In genomic region chr16:23326664-23327063, GRCm38 (mm10) we compare ENCODE assay signal across 18 mouse cellular contexts.
DNase-seq lines count a peak whose midpoint lies in the region; ATAC-seq lines count a peak whose summit lies in the region.
"Had no signal": no experiment of that assay in that cellular context is flagged by ENCODE, and none has a peak within 500 bp of the region (broad histone marks: within the 10 kb centered on the region; RNA-seq: fewer than 3 reads in every experiment).

No protein-coding gene starts in this region.

- peak; percentile 62 for ATAC-seq in liver, embryonic 15.5 days (ENCODE audit: insufficient read depth)
- peak; percentile 78 for ATAC-seq in lung, embryonic 16.5 days (ENCODE audit: low read depth)
- ATAC-seq in stomach, embryonic 14.5 days (ENCODE audit: insufficient number of reproducible peaks, insufficient read depth, low FRiP score, low read depth), result 0 out of 2 replicates have a peak, but pooled peaks have one; percentile 37
- ATAC-seq: forebrain, embryonic 14.5 days had no signal

- no peaks in the 10 kb centered on the region for H3K9me3 ChIP-seq in liver, embryonic 15.5 days (replicated peaks)
- no peaks in the 10 kb centered on the region for H3K9me3 ChIP-seq in lung, embryonic 16.5 days (ENCODE audit: control insufficient read depth, low read length)
- H3K9me3 ChIP-seq in stomach, embryonic 14.5 days (ENCODE audit: control insufficient read depth, low read depth, low read length), result no peaks in the 10 kb centered on the region
- H3K9me3 ChIP-seq: embryonic facial prominence, embryonic 10.5 days; hindbrain, embryonic 12.5 days had no signal

- DNase-seq in liver, result no peak
- no peak for DNase-seq in lung, postnatal 14 days
- DNase-seq in thymus, postnatal 10 days (ENCODE audit: low spot score in 2 of 2), result no peak
- no peak for DNase-seq in left cerebral cortex, adult 9 months (ENCODE audit: low spot score in 2 of 2)
- DNase-seq: adrenal gland, adult 2 months; adrenal gland, postnatal 25 days; cerebellum, adult 2 months; cerebellum, postnatal 10 days; gastrocnemius, adult 2 months; gastrocnemius, postnatal 25 days; heart, postnatal 10 days; heart, postnatal 4 days had no signal

- WGBS in liver, embryonic 15.5 days (ENCODE audit: insufficient replicate concordance), result 74% methylated on average over 6 of the region's 6 CpGs
- WGBS in lung, embryonic 16.5 days, result 51% methylated on average over 6 of the region's 6 CpGs
- WGBS in stomach, embryonic 14.5 days, result 51% methylated on average over 6 of the region's 6 CpGs

- H3K27me3 ChIP-seq in liver, embryonic 15.5 days, result no peaks in the 10 kb centered on the region
- H3K27me3 ChIP-seq in lung, embryonic 16.5 days (ENCODE audit: control insufficient read depth, insufficient read depth, low read depth, low read length), result no peaks in the 10 kb centered on the region
- no peaks in the 10 kb centered on the region for H3K27me3 ChIP-seq in stomach, embryonic 14.5 days (ENCODE audit: control insufficient read depth, insufficient read depth, low read length)
- H3K27me3 ChIP-seq: hindbrain, embryonic 12.5 days had no signal

- H3K4me2 ChIP-seq in liver, embryonic 15.5 days, result no peak overlapping the region
- H3K4me2 ChIP-seq in lung, embryonic 16.5 days (ENCODE audit: low read depth, low read length), result no peak overlapping the region
- H3K4me2 ChIP-seq in stomach, embryonic 14.5 days (replicated peaks; ENCODE audit: low read depth, low read length), result no peak overlapping the region
- H3K4me2 ChIP-seq: hindbrain, embryonic 12.5 days had no signal

- H3K4me1 ChIP-seq in liver, embryonic 15.5 days (replicated peaks), result 0 out of 2 replicates have a peak, but pooled peaks cover 5% of the 10 kb centered on the region
- peaks cover 25% of the 10 kb centered on the region for H3K4me1 ChIP-seq in lung, embryonic 16.5 days (replicated peaks; ENCODE audit: control insufficient read depth, insufficient read depth, low read length)
- 0 out of 2 replicates have a peak, but pooled peaks cover 5% of the 10 kb centered on the region for H3K4me1 ChIP-seq in stomach, embryonic 14.5 days (ENCODE audit: control insufficient read depth, insufficient read depth, low read length)

- H3K27ac ChIP-seq in liver, embryonic 15.5 days (replicated peaks), result 0 out of 2 replicates have a peak overlapping the region, but pooled peaks have one; percentile 45
- peak overlapping the region; percentile 83 for H3K27ac ChIP-seq in lung, embryonic 16.5 days (ENCODE audit: low read length)
- peak overlapping the region; percentile 59; the same call in 1 of the 2 replicates for H3K27ac ChIP-seq in stomach, embryonic 14.5 days (ENCODE audit: low read length)
- H3K27ac ChIP-seq: embryonic facial prominence, embryonic 10.5 days; gastrocnemius, adult 2 months; hindbrain, embryonic 12.5 days had no signal

- H3K9ac ChIP-seq in liver, embryonic 15.5 days, result no peak overlapping the region
- H3K9ac ChIP-seq in lung, embryonic 16.5 days (ENCODE audit: low read length), result no peak overlapping the region
- no peak overlapping the region for H3K9ac ChIP-seq in stomach, embryonic 14.5 days (replicated peaks; ENCODE audit: low read depth, low read length)
- H3K9ac ChIP-seq: hindbrain, embryonic 12.5 days had no signal

- H3K36me3 ChIP-seq in liver, embryonic 15.5 days (replicated peaks), result peaks cover 6% of the 10 kb centered on the region; the same call in 1 of the 2 replicates
- peaks cover 17% of the 10 kb centered on the region; the same call in 1 of the 2 replicates for H3K36me3 ChIP-seq in lung, embryonic 16.5 days (ENCODE audit: control insufficient read depth, insufficient read depth, low read length)
- H3K36me3 ChIP-seq in stomach, embryonic 14.5 days (ENCODE audit: control insufficient read depth, insufficient read depth, low read length), result peaks cover 2% of the 10 kb centered on the region; the same call in 1 of the 2 replicates

- no peak overlapping the region for H3K4me3 ChIP-seq in liver, embryonic 15.5 days (replicated peaks)
- no peak overlapping the region for H3K4me3 ChIP-seq in lung, embryonic 16.5 days (ENCODE audit: low read length)
- H3K4me3 ChIP-seq in stomach, embryonic 14.5 days (ENCODE audit: low read depth, low read length), result no peak overlapping the region
- H3K4me3 ChIP-seq: embryonic facial prominence, embryonic 10.5 days; gastrocnemius, adult 2 months; hindbrain, embryonic 12.5 days had no signal
